Mouse (Mus musculus) layer of hippocampus, postnatal 36 days (tissue): ENCODE results near the gene Cc2d1a. TPM values are rescaled to one million over a fixed set of nuclear protein-coding genes. Genes with fewer than 3 reads are reported as not detected.

Experiments
- DNase-seq, 2 experiments: peaks; one replicate each; pipeline ENCODE4 v3.0.0; 2022
- total RNA-seq, 2 experiments: library from RNA; stranded (reverse); gene quantifications; 2 replicates each; pipeline ENCODE4 v1.2.3; 2021

Gene Cc2d1a
- total RNA-seq, 2 experiments from 2014 or later: 58.3 to 64.6 TPM

GRCm38 (mm10) chr8:84177405-84177804 lies 29.7 kb upstream of the Cc2d1a start:
- DNase-seq: no peak

- no peak for DNase-seq
These were observed 28.8 kb upstream of the Cc2d1a start for GRCm38 (mm10) chr8:84176560-84176959.

- no peak for DNase-seq
These were observed 26.1 kb upstream of the Cc2d1a start for GRCm38 (mm10) chr8:84173861-84174260.

GRCm38 (mm10) chr8:84170096-84170495 lies 22.4 kb upstream of the Cc2d1a start:
- DNase-seq: no peak

- no peak for DNase-seq
These were observed 20.0 kb upstream of the Cc2d1a start for GRCm38 (mm10) chr8:84167696-84168095.

GRCm38 (mm10) chr8:84157620-84158019 lies 9.9 kb upstream of the Cc2d1a start:
- DNase-seq: no peak

- no peak for DNase-seq
These were observed 1.4 kb upstream of the Cc2d1a start for GRCm38 (mm10) chr8:84149181-84149580.

- no peak for DNase-seq
These were observed 755 bp upstream of the Cc2d1a start for GRCm38 (mm10) chr8:84148531-84148850.

- no peak for DNase-seq
These were observed 391 bp downstream of the Cc2d1a start for GRCm38 (mm10) chr8:84147324-84147766.

- no peak for DNase-seq
These were observed 3.0 kb downstream of the Cc2d1a start for GRCm38 (mm10) chr8:84144636-84145245.

GRCm38 (mm10) chr8:84140838-84141237 lies 6.9 kb downstream of the Cc2d1a start:
- DNase-seq: no peak

- no peak for DNase-seq
These were observed 9.9 kb downstream of the Cc2d1a start for GRCm38 (mm10) chr8:84137848-84138247.

GRCm38 (mm10) chr8:84132225-84132624 lies 15.5 kb downstream of the Cc2d1a start:
- DNase-seq: no peak

GRCm38 (mm10) chr8:84130806-84131205 lies 16.9 kb downstream of the Cc2d1a start:
- DNase-seq: no peak

GRCm38 (mm10) chr8:84128277-84128676 lies 19.5 kb downstream of the Cc2d1a start:
- DNase-seq: no peak

GRCm38 (mm10) chr8:84127202-84127901 lies 20.4 kb downstream of the Cc2d1a start:
- DNase-seq: no peak

GRCm38 (mm10) chr8:84126742-84127141 lies 21.0 kb downstream of the Cc2d1a start:
- no peak for DNase-seq

- no peak for DNase-seq
These were observed 22.1 kb downstream of the Cc2d1a start, which contains the start of gene Podnl1 for GRCm38 (mm10) chr8:84125656-84126055. Gene Podnl1 (plus strand): TSS chr8:84125989.

GRCm38 (mm10) chr8:84122151-84122550 lies 25.6 kb downstream of the Cc2d1a start:
- no peak for DNase-seq

- no peak for DNase-seq
These were observed 32.1 kb downstream of the Cc2d1a start for GRCm38 (mm10) chr8:84115646-84116045.

- no peak for DNase-seq
These were observed 41.3 kb downstream of the Cc2d1a start for GRCm38 (mm10) chr8:84106216-84107040.

- DNase-seq: no peak
These were observed 42.1 kb downstream of the Cc2d1a start for GRCm38 (mm10) chr8:84105676-84106075.
